Mouse (Mus musculus) heart, embryonic 13.5 days (tissue): ENCODE measurements around the gene Mcrs1. TPM values are rescaled to one million over a fixed set of nuclear protein-coding genes. Genes with fewer than 3 reads are reported as not detected.
A peak's percentile ranks its signal among the peaks of the same experiment; 100 is the strongest.
"Not testable (repeated sequence)": the region's sequence is repeated elsewhere in the genome, so short reads cannot be mapped to it uniquely, and the experiment has no call there.

Experiments
- ATAC-seq: fragments of 200-750 bp; cut with Nextera tagmentation; 2 replicates; pipeline ENCODE4 v1.8.0; 2017; ENCODE audit warnings: moderate TSS enrichment; ENCODE audit not compliant: insufficient number of reproducible peaks, low FRiP score, low TSS enrichment; ENCODE audit errors: extremely low read depth
- H3K27ac ChIP-seq: fragments of 300-500 bp; sonication (generic); replicated peaks from 2 replicates; pipeline ENCODE4 v1.5.1; 2015; ENCODE audit warnings: moderate library complexity, mild to moderate bottlenecking, inconsistent platforms
- H3K27me3 ChIP-seq: fragments of 300-500 bp; sonication (generic); replicated peaks from 2 replicates; pipeline ENCODE4 v1.6.1; 2015; ENCODE audit warnings: mild to moderate bottlenecking, inconsistent platforms
- H3K36me3 ChIP-seq: fragments of 300-500 bp; sonication (generic); 2 replicates; pipeline ENCODE4 v1.6.1; 2015; ENCODE audit warnings: mild to moderate bottlenecking, inconsistent platforms
- H3K4me1 ChIP-seq: fragments of 300-500 bp; sonication (generic); 2 replicates; pipeline ENCODE4 v1.6.1; 2015; ENCODE audit warnings: inconsistent platforms
- H3K4me2 ChIP-seq: fragments of 300-500 bp; sonication (generic); 2 replicates; pipeline ENCODE4 v1.6.1; 2015; ENCODE audit warnings: inconsistent platforms, mild to moderate bottlenecking, moderate library complexity
- H3K4me3 ChIP-seq: fragments of 300-500 bp; sonication (generic); 2 replicates; pipeline ENCODE4 v1.5.1; 2015; ENCODE audit warnings: moderate library complexity, mild to moderate bottlenecking, inconsistent platforms
- H3K9ac ChIP-seq: fragments of 300-500 bp; sonication (generic); 2 replicates; pipeline ENCODE4 v1.6.1; 2015; ENCODE audit warnings: inconsistent platforms, mild to moderate bottlenecking, moderate library complexity
- H3K9me3 ChIP-seq: fragments of 300-500 bp; sonication (generic); 2 replicates; pipeline ENCODE4 v1.6.1; 2016; ENCODE audit warnings: inconsistent platforms
- WGBS: fragments of 180-500 bp; shearing (Covaris S2); methylation state at CpG from one replicate; pipeline ENCODE4 v1.1.7; 2015; ENCODE audit warnings: mixed read lengths; 5-methylcytosine and 5-hydroxymethylcytosine counted together
- polyA plus RNA-seq: library from polyadenylated mRNA; unstranded; fragments of >200 nt; fragmentation: Nextera tagmentation; extraction: Ambion mirVana; gene quantifications from 2 replicates; pipeline ENCODE4 v1.2.1, GENCODE M21; 2015

Gene Mcrs1
- polyA plus RNA-seq, 1 experiment from 2014 or later = 149 TPM

GRCm38 (mm10) chr15:99249938-99250337 lies 1.8 kb downstream of the Mcrs1 start:
- Histone ChIP-seq H3K27me3 (no peaks in the 10 kb centered on the region), H3K27ac (peak overlapping the region; percentile 96), H3K9me3 (no peaks in the 10 kb centered on the region), H3K4me2 (peak overlapping the region; percentile 92), H3K9ac (peak overlapping the region; percentile 76), H3K4me3 (peak overlapping the region; percentile 35), H3K4me1 (peaks cover 63% of the 10 kb centered on the region), H3K36me3 (peaks cover 50% of the 10 kb centered on the region)
- no peak for ATAC-seq
- WGBS = 79% methylated on average over 11 of the region's 11 CpGs

- WGBS = 38% methylated on average over 9 of the region's 9 CpGs
- Histone ChIP-seq H3K9ac (peak overlapping the region; percentile 76), H3K27me3 (no peaks in the 10 kb centered on the region), H3K36me3 (peaks cover 59% of the 10 kb centered on the region), H3K9me3 (no peaks in the 10 kb centered on the region), H3K27ac (peak overlapping the region; percentile 96), H3K4me2 (peak overlapping the region; percentile 92), H3K4me3 (peak overlapping the region; percentile 35), H3K4me1 (peaks cover 53% of the 10 kb centered on the region)
- peak; percentile 4; the same call in 1 of the 2 replicates for ATAC-seq
These were observed 2.8 kb downstream of the Mcrs1 start for GRCm38 (mm10) chr15:99248972-99249371.

GRCm38 (mm10) chr15:99246736-99247135 lies 5.0 kb downstream of the Mcrs1 start:
- H3K9me3 ChIP-seq, H3K4me3 ChIP-seq, ATAC-seq, H3K27ac ChIP-seq, H3K27me3 ChIP-seq, H3K4me2 ChIP-seq, H3K9ac ChIP-seq: not testable (repeated sequence)
- H3K4me1 ChIP-seq = peaks cover 39% of the 10 kb centered on the region
- peaks cover 82% of the 10 kb centered on the region for H3K36me3 ChIP-seq
- 77% methylated on average over 6 of the region's 6 CpGs for WGBS

- Histone ChIP-seq H3K4me1 (peaks cover under 1% of the 10 kb centered on the region; the same call in 1 of the 2 replicates), H3K27ac (no peak overlapping the region), H3K27me3 (no peaks in the 10 kb centered on the region), H3K4me2 (no peak overlapping the region), H3K36me3 (peaks cover 68% of the 10 kb centered on the region), H3K4me3 (no peak overlapping the region), H3K9me3 (no peaks in the 10 kb centered on the region), H3K9ac (no peak overlapping the region)
- WGBS = 92% methylated on average over 10 of the region's 10 CpGs
- no peak for ATAC-seq
These were observed 9.7 kb downstream of the Mcrs1 start for GRCm38 (mm10) chr15:99242045-99242444.

- Histone ChIP-seq H3K27me3 (no peaks in the 10 kb centered on the region), H3K4me2 (no peak overlapping the region), H3K9me3 (no peaks in the 10 kb centered on the region), H3K4me3 (no peak overlapping the region), H3K27ac (no peak overlapping the region), H3K36me3 (peaks cover 60% of the 10 kb centered on the region), H3K4me1 (no peaks in the 10 kb centered on the region), H3K9ac (no peak overlapping the region)
- ATAC-seq = no peak
- 67% methylated on average over 4 of the region's 4 CpGs for WGBS
These were observed 10.5 kb downstream of the Mcrs1 start for GRCm38 (mm10) chr15:99241249-99241648.

GRCm38 (mm10) chr15:99240129-99240528 lies 11.6 kb downstream of the Mcrs1 start:
- no peak overlapping the region for H3K27ac ChIP-seq

GRCm38 (mm10) chr15:99238006-99238405 lies 13.8 kb downstream of the Mcrs1 start:
- no peak overlapping the region for H3K27ac ChIP-seq
- WGBS = 51% methylated on average over 11 of the region's 11 CpGs
- peaks cover 23% of the 10 kb centered on the region for H3K27me3 ChIP-seq
- H3K9me3 ChIP-seq = no peaks in the 10 kb centered on the region
- no peak for ATAC-seq
- no peak overlapping the region for H3K4me3 ChIP-seq
- H3K9ac ChIP-seq = peak overlapping the region; percentile 50; the same call in 1 of the 2 replicates
- H3K4me1 ChIP-seq = no peaks in the 10 kb centered on the region
- peaks cover 28% of the 10 kb centered on the region for H3K36me3 ChIP-seq
- H3K4me2 ChIP-seq = no peak overlapping the region

More at GRCm38 (mm10) chr15:99240129-99240528, 11.6 kb downstream of the Mcrs1 start:
- 65% methylated on average over 4 of the region's 4 CpGs for WGBS
- Histone ChIP-seq H3K4me2 (no peak overlapping the region), H3K4me1 (no peaks in the 10 kb centered on the region), H3K27me3 (peaks cover 3% of the 10 kb centered on the region), H3K9ac (no peak overlapping the region), H3K4me3 (no peak overlapping the region), H3K36me3 (peaks cover 49% of the 10 kb centered on the region), H3K9me3 (no peaks in the 10 kb centered on the region)
- no peak for ATAC-seq

GRCm38 (mm10) chr15:99234326-99235010 lies 17.3 kb downstream of the Mcrs1 start:
- Histone ChIP-seq H3K36me3 (no peaks in the 10 kb centered on the region), H3K9ac (no peak overlapping the region), H3K27me3 (peaks cover 55% of the 10 kb centered on the region), H3K4me3 (no peak overlapping the region), H3K27ac (no peak overlapping the region), H3K9me3 (no peaks in the 10 kb centered on the region), H3K4me2 (no peak overlapping the region), H3K4me1 (no peaks in the 10 kb centered on the region)
- WGBS = 55% methylated on average over 12 of the region's 12 CpGs
- ATAC-seq = no peak

GRCm38 (mm10) chr15:99233719-99234118 lies 18.0 kb downstream of the Mcrs1 start:
- H3K4me1 ChIP-seq = no peaks in the 10 kb centered on the region
- H3K27me3 ChIP-seq = peaks cover 63% of the 10 kb centered on the region
- H3K4me2 ChIP-seq = no peak overlapping the region
- H3K9ac ChIP-seq = no peak overlapping the region
- H3K36me3 ChIP-seq = no peaks in the 10 kb centered on the region
- no peak overlapping the region for H3K4me3 ChIP-seq
- no peak for ATAC-seq
- no peaks in the 10 kb centered on the region for H3K9me3 ChIP-seq
- 70% methylated on average over 17 of the region's 17 CpGs for WGBS
- H3K27ac ChIP-seq = no peak overlapping the region

GRCm38 (mm10) chr15:99231998-99232397 lies 19.8 kb downstream of the Mcrs1 start:
- WGBS = 68% methylated on average over 10 of the region's 10 CpGs
- Histone ChIP-seq H3K27me3 (peaks cover 80% of the 10 kb centered on the region), H3K4me1 (no peaks in the 10 kb centered on the region), H3K4me3 (no peak overlapping the region), H3K9me3 (no peaks in the 10 kb centered on the region), H3K9ac (no peak overlapping the region), H3K4me2 (no peak overlapping the region), H3K36me3 (no peaks in the 10 kb centered on the region), H3K27ac (no peak overlapping the region)
- no peak for ATAC-seq

- peak overlapping the region; percentile 56; the same call in 1 of the 2 replicates for H3K4me3 ChIP-seq
- H3K27ac ChIP-seq = no peak overlapping the region
- peaks cover 97% of the 10 kb centered on the region for H3K27me3 ChIP-seq
- ATAC-seq = no peak
- no peaks in the 10 kb centered on the region for H3K9me3 ChIP-seq
- no peak overlapping the region for H3K9ac ChIP-seq
- 21% methylated on average over 14 of the region's 14 CpGs for WGBS
- peaks cover 50% of the 10 kb centered on the region for H3K4me1 ChIP-seq
- H3K4me2 ChIP-seq = no peak overlapping the region; the same call in 1 of the 2 replicates
- no peaks in the 10 kb centered on the region for H3K36me3 ChIP-seq
These were observed 25.7 kb downstream of the Mcrs1 start for GRCm38 (mm10) chr15:99226090-99226489.
